Mouse (Mus musculus) kidney, embryonic 14.5 days (tissue): Measurements from ENCODE around the gene Dpep3. TPM values are rescaled to one million over a fixed set of nuclear protein-coding genes. Genes with fewer than 3 reads are reported as not detected.
A peak's percentile ranks its signal among the peaks of the same experiment; 100 is the strongest.
"Not testable (repeated sequence)": the region's sequence is repeated elsewhere in the genome, so short reads cannot be mapped to it uniquely, and the experiment has no call there.

Source experiments
- ATAC-seq: fragments of 200-750 bp; cut with Nextera tagmentation; 2 replicates; pipeline ENCODE4 v1.8.0; 2017; ENCODE audit warnings: moderate number of reproducible peaks, mild to moderate bottlenecking, moderate TSS enrichment, moderate library complexity; ENCODE audit not compliant: low FRiP score, low TSS enrichment
- H3K27ac ChIP-seq: fragments of 300-500 bp; sonication (generic); 2 replicates; pipeline ENCODE4 v1.5.1; 2014; ENCODE audit warnings: low read depth, mild to moderate bottlenecking, low read length, moderate library complexity, mixed read lengths
- H3K27me3 ChIP-seq: fragments of 300-500 bp; sonication (generic); 2 replicates; pipeline ENCODE4 v1.6.1; 2014; ENCODE audit warnings: mild to moderate bottlenecking, low read length; ENCODE audit not compliant: control insufficient read depth, insufficient read depth
- H3K36me3 ChIP-seq: fragments of 300-500 bp; sonication (generic); 2 replicates; pipeline ENCODE4 v1.6.1; 2014; ENCODE audit warnings: low read length, mixed read lengths; ENCODE audit not compliant: control insufficient read depth, insufficient read depth
- H3K4me1 ChIP-seq: fragments of 300-500 bp; sonication (generic); 2 replicates; pipeline ENCODE4 v1.6.1; 2014; ENCODE audit warnings: low read length, mixed read lengths; ENCODE audit not compliant: control insufficient read depth, insufficient read depth
- H3K4me2 ChIP-seq: fragments of 300-500 bp; sonication (generic); replicated peaks from 2 replicates; pipeline ENCODE4 v1.6.1; 2014; ENCODE audit warnings: low read depth, mild to moderate bottlenecking, low read length
- H3K4me3 ChIP-seq: fragments of 300-500 bp; sonication (generic); 2 replicates; pipeline ENCODE4 v1.5.1; 2014; ENCODE audit warnings: mild to moderate bottlenecking, low read length
- H3K9ac ChIP-seq: fragments of 300-500 bp; sonication (generic); 2 replicates; pipeline ENCODE4 v1.6.1; 2014; ENCODE audit warnings: low read depth, mild to moderate bottlenecking, low read length, moderate library complexity
- H3K9me3 ChIP-seq: fragments of 300-500 bp; sonication (generic); 2 replicates; pipeline ENCODE4 v1.6.1; 2016; ENCODE audit warnings: low read length; ENCODE audit not compliant: control insufficient read depth
- WGBS: fragments of 180-500 bp; shearing (Covaris S2); extraction: QIAGEN DNeasy Blood & Tissue Kit; methylation state at CpG from one replicate; pipeline ENCODE4 v1.1.7; 2014; 5-methylcytosine and 5-hydroxymethylcytosine counted together
- polyA plus RNA-seq: library from polyadenylated mRNA; unstranded; fragments of >200 nt; fragmentation: Nextera tagmentation; extraction: Ambion mirVana; gene quantifications from 2 replicates; pipeline ENCODE4 v1.2.1, GENCODE M21; 2014

The Dpep3 gene
- polyA plus RNA-seq, 1 experiment from 2014 or later, result not detected

DNA sequence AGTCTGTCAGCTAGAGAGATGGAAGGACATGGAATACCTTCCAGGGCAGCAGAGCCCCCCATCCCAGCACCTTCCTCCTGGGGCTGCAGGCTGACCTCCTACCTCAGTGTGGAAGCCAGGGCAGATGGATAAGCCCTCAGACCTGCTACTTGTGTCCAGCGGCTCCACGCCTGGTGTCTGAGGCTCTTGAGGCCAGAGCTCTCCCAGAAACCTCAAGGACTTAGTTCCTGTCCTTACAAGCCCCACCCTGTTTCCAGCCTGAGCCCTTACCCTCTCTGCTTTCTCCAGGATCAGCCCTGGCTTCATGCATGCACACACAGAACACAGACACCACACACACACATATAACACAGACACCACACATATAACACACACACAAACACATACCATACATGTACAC, 12.3 kb upstream of the Dpep3 start:
- no peaks in the 10 kb centered on the region for H3K36me3 ChIP-seq
- H3K9ac ChIP-seq, result 0 out of 2 replicates have a peak overlapping the region, but pooled peaks have one; percentile 14
- no peaks in the 10 kb centered on the region for H3K9me3 ChIP-seq
- H3K27me3 ChIP-seq, result no peaks in the 10 kb centered on the region
- no peak overlapping the region for H3K4me3 ChIP-seq
- H3K4me2 ChIP-seq, result no peak overlapping the region
- H3K4me1 ChIP-seq, result no peaks in the 10 kb centered on the region; the same call in 1 of the 2 replicates
- no peak overlapping the region for H3K27ac ChIP-seq
- ATAC-seq, result peak; percentile 35; the same call in 1 of the 2 replicates
- 91% methylated on average over 2 of the region's 2 CpGs for WGBS

DNA sequence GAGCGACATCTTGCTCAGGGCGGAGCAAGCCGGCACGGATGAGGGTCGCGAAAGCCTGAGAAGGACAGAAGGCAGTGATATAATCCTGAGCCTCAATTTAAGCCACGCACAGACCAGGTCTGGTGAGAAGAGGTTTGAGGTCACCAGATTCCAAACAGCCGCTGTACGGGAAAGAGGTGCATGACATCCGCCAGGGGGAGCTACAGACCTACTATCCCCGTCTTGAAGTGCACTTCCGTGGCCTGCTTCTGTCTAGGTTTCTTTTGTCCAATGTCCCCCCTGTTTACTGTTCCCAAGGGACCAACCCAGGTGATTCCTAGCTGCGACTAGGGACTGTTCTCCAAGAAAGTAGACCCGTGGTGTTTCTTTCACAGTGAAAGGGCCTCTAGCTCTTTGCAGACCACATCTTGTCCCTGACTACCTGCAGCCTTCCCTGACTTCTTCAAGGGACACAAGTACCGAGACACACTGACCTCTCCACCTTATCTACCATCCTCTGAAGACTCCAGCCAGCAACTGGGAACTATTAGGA, 11.7 kb upstream of the Dpep3 start, which contains the start of gene Dus2:
Gene Dus2 (plus strand): TSS at position 482 of the 532 bp plus-strand sequence.
- ATAC-seq, result peak; percentile 90
- no peak within 1 kb of the TSS for H3K27ac ChIP-seq
- no peak within 1 kb of the TSS for H3K4me3 ChIP-seq

DNA sequence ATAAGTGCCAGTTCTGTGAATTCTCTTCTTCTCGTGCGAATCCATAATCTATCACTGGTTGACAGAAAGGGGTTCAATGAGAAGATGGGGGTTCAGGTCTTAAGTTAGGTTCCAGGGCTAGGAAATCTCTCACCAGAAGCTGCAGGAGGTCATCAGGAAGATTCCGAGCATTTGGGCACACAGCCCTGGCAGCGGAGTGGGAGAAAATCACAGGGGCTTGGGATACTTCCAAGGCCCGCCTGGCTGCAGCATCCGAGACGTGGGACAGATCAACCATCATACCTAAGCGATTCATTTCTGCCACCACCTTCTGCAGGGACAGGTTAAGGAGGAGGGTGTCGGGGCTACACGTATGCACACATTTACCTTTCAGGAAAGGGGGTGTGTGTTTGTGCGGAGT, 9.3 kb upstream of the Dpep3 start:
- ATAC-seq, result no peak
- Histone ChIP-seq H3K9ac (no peak overlapping the region), H3K27me3 (no peaks in the 10 kb centered on the region), H3K4me3 (no peak overlapping the region), H3K9me3 (no peaks in the 10 kb centered on the region), H3K4me2 (no peak overlapping the region), H3K27ac (no peak overlapping the region), H3K4me1 (no peaks in the 10 kb centered on the region; the same call in 1 of the 2 replicates), H3K36me3 (no peaks in the 10 kb centered on the region)
- WGBS, result 84% methylated on average over 11 of the region's 11 CpGs

More for the DNA sequence above, 11.7 kb upstream of the Dpep3 start, which contains the start of gene Dus2:
- Histone ChIP-seq H3K36me3 (no peaks in the 10 kb centered on the region), H3K9me3 (no peaks in the 10 kb centered on the region), H3K4me1 (no peaks in the 10 kb centered on the region; the same call in 1 of the 2 replicates), H3K27me3 (no peaks in the 10 kb centered on the region), H3K9ac (0 out of 2 replicates have a peak within 1 kb of the TSS, but pooled peaks have one; percentile 14), H3K4me2 (no peak within 1 kb of the TSS; the same call in 1 of the 2 replicates)
- WGBS, result 12% methylated on average over 15 of the region's 15 CpGs

GRCm38 (mm10) chr8:105983406-105983805, 4.2 kb upstream of the Dpep3 start:
- WGBS, result 79% methylated on average over 11 of the region's 11 CpGs
- H3K36me3 ChIP-seq, H3K27me3 ChIP-seq, H3K4me1 ChIP-seq, H3K27ac ChIP-seq, H3K4me3 ChIP-seq, ATAC-seq, H3K4me2 ChIP-seq, H3K9ac ChIP-seq, H3K9me3 ChIP-seq: not testable (repeated sequence)

GRCm38 (mm10) chr8:105981146-105981545, 1.9 kb upstream of the Dpep3 start:
- ATAC-seq, result no peak
- Histone ChIP-seq H3K27me3 (no peaks in the 10 kb centered on the region), H3K9ac (no peak overlapping the region), H3K27ac (no peak overlapping the region), H3K9me3 (no peaks in the 10 kb centered on the region), H3K36me3 (no peaks in the 10 kb centered on the region), H3K4me2 (no peak overlapping the region), H3K4me3 (no peak overlapping the region), H3K4me1 (no peaks in the 10 kb centered on the region)
- WGBS, result 89% methylated on average over 1 of the region's 1 CpGs

DNA sequence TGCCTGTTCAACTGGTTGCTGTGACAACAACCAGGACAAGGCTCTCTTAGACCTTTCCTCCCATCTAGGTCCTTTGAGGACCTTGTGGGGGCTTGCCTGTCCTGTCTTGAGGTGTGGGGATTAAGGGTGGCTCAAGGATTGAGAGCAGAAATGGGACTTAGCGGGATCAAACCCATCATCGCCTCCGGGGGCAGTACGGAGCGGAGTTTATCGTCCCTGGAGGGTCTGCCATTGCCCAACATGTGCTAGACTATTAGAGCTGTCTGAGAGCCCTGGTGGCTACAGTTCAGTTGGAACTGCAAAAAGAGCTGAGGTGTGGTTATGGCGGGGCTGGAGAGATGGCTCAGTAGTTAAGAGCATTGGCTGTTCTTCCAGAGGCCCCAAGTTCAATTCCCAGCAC, 3.9 kb downstream of the Dpep3 start:
- Histone ChIP-seq H3K27me3 (no peaks in the 10 kb centered on the region), H3K4me2 (no peak overlapping the region), H3K27ac (no peak overlapping the region), H3K9me3 (no peaks in the 10 kb centered on the region), H3K9ac (no peak overlapping the region), H3K4me3 (no peak overlapping the region), H3K4me1 (no peaks in the 10 kb centered on the region), H3K36me3 (no peaks in the 10 kb centered on the region)
- no peak for ATAC-seq
- 70% methylated on average over 7 of the region's 7 CpGs for whole genome bisulfite sequencing

DNA sequence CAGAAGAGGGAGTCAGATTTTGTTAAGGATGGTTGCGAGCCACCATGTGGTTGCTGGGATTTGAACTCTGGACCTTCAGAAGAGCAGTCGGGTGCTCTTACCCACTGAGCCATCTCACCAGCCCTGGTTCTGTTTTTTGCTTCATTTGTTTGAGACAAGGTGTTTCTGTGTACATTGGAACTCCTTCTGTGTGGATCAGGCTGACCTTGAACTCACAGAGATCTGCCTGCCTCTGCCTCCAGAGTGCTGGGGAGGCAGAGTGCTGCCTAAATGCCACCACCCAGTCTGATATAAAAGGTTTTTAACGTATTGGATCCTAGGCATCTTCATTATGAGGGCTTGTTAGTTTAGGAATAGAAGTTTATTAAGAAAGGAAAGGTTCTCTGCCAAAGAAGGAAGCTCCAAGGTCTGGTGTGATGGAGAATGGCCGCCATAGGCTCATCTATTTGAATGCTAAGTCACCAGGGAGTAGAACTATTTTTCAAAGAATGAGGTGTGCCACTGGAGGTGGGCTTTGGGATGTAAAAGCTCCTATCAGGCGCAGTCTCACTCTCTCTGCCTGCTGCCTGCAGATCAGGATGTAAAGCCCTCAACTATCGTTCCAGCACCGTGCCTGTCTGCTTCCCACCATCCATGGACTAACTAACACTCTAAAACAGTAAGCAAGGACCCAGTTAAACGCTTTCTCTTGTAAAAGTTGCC, 8.1 kb downstream of the Dpep3 start:
- Histone ChIP-seq H3K4me2 (no peak overlapping the region), H3K4me3 (no peak overlapping the region), H3K27me3 (no peaks in the 10 kb centered on the region), H3K27ac (no peak overlapping the region), H3K4me1 (no peaks in the 10 kb centered on the region), H3K9me3 (no peaks in the 10 kb centered on the region), H3K36me3 (no peaks in the 10 kb centered on the region), H3K9ac (no peak overlapping the region)
- no peak for ATAC-seq
- 74% methylated on average over 8 of the region's 8 CpGs for WGBS

- H3K27ac ChIP-seq, result no peak overlapping the region
- H3K4me2 ChIP-seq, result no peak overlapping the region
- H3K4me1 ChIP-seq, result peaks cover 9% of the 10 kb centered on the region
- H3K36me3 ChIP-seq, result no peaks in the 10 kb centered on the region
- no peak overlapping the region for H3K9ac ChIP-seq
- H3K27me3 ChIP-seq, result no peaks in the 10 kb centered on the region
- ATAC-seq, result no peak
- 82% methylated on average over 1 of the region's 1 CpGs for WGBS
- no peaks in the 10 kb centered on the region for H3K9me3 ChIP-seq
- H3K4me3 ChIP-seq, result no peak overlapping the region
Measured at GRCm38 (mm10) chr8:105969367-105969766, 9.9 kb downstream of the Dpep3 start.

DNA sequence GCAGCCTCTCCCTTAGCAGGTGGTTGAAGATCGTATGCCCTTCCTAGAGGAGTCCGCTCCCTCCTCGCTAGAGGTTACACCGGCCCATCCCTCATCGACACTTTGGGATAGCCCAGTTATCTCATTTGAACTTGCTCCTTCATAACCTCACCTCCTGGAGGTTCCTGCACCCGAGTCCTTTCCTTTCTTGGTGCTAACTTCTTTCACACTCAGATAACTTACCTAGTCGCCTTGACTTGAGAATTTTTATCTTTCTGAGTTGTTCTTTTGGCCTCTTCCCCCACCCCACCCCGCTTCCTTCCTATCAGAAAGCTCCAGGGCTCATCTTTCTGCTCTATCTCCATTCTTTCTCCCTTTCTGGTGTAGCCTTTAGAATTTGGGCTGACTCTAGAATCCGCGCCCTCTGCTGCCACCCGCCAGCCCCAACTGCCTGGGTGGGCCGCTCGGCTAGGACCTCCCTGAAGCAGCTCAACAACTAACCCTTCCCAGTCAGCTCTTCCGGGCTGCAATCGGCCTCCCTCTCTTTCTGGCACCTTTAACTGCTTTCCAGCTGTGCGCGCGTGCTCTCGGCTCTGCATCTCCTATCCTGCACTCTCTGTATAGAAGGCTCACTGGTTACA, 12.4 kb downstream of the Dpep3 start:
- peak; percentile 33; the same call in 1 of the 2 replicates for ATAC-seq
- Histone ChIP-seq H3K4me2 (peak overlapping the region; percentile 78), H3K27me3 (no peaks in the 10 kb centered on the region), H3K9ac (no peak overlapping the region), H3K4me1 (peaks cover 10% of the 10 kb centered on the region), H3K4me3 (peak overlapping the region; percentile 83), H3K27ac (no peak overlapping the region), H3K9me3 (no peaks in the 10 kb centered on the region), H3K36me3 (no peaks in the 10 kb centered on the region)
- 7% methylated on average over 19 of the region's 19 CpGs for WGBS
